Mouse (Mus musculus) layer of hippocampus, adult 9-11 months (tissue): Measurements from ENCODE around the gene Traf3ip2.
A peak's percentile ranks its signal among the peaks of the same experiment; 100 is the strongest.

Experiments
- DNase-seq: peaks from one replicate; pipeline ENCODE4 v3.0.0; 2022

Gene Traf3ip2

GRCm38 (mm10) chr10:39634423-39635101 is 21.8 kb downstream of the Traf3ip2 start:
- DNase-seq: no peak

- no peak for DNase-seq
These were observed 26.1 kb downstream of the Traf3ip2 start for GRCm38 (mm10) chr10:39638862-39639261.

GRCm38 (mm10) chr10:39639783-39640182 is 27.0 kb downstream of the Traf3ip2 start:
- no peak for DNase-seq

- DNase-seq: peak; percentile 34
These were observed 28.1 kb downstream of the Traf3ip2 start for GRCm38 (mm10) chr10:39640817-39641226.

GRCm38 (mm10) chr10:39645789-39646628 is 33.3 kb downstream of the Traf3ip2 start:
- no peak for DNase-seq

GRCm38 (mm10) chr10:39646629-39647019 is 33.9 kb downstream of the Traf3ip2 start:
- peak; percentile 32 for DNase-seq

- no peak for DNase-seq
These were observed 34.4 kb downstream of the Traf3ip2 start for GRCm38 (mm10) chr10:39647118-39647517.

- no peak for DNase-seq
These were observed 35.5 kb downstream of the Traf3ip2 start for GRCm38 (mm10) chr10:39648278-39648677.

GRCm38 (mm10) chr10:39649550-39649949 is 36.8 kb downstream of the Traf3ip2 start:
- no peak for DNase-seq

- no peak for DNase-seq
These were observed 37.6 kb downstream of the Traf3ip2 start for GRCm38 (mm10) chr10:39650316-39650715.

GRCm38 (mm10) chr10:39654001-39654416 is 41.3 kb downstream of the Traf3ip2 start:
- DNase-seq: no peak

GRCm38 (mm10) chr10:39658901-39659410 is 46.2 kb downstream of the Traf3ip2 start:
- DNase-seq: no peak

GRCm38 (mm10) chr10:39659411-39660268 is 46.9 kb downstream of the Traf3ip2 start:
- peak; percentile 59 for DNase-seq

- no peak for DNase-seq
These were observed 47.5 kb downstream of the Traf3ip2 start for GRCm38 (mm10) chr10:39660269-39660655.

- DNase-seq: no peak
These were observed 48.0 kb downstream of the Traf3ip2 start for GRCm38 (mm10) chr10:39660698-39661097.

GRCm38 (mm10) chr10:39665071-39665502 is 52.4 kb downstream of the Traf3ip2 start:
- no peak for DNase-seq

GRCm38 (mm10) chr10:39666027-39666426 is 53.3 kb downstream of the Traf3ip2 start:
- DNase-seq: no peak

GRCm38 (mm10) chr10:39671451-39671850 is 58.7 kb downstream of the Traf3ip2 start:
- no peak for DNase-seq

GRCm38 (mm10) chr10:39672547-39673051 is 59.9 kb downstream of the Traf3ip2 start:
- DNase-seq: peak; percentile 47

GRCm38 (mm10) chr10:39674106-39674505 is 61.4 kb downstream of the Traf3ip2 start:
- DNase-seq: no peak

- DNase-seq: peak; percentile 21
These were observed 62.0 kb downstream of the Traf3ip2 start for GRCm38 (mm10) chr10:39674766-39675165.

GRCm38 (mm10) chr10:39678199-39678791 is 65.6 kb downstream of the Traf3ip2 start:
- no peak for DNase-seq
